ENCODE assay signal across 8 mouse cellular contexts in the genomic region with DNA sequence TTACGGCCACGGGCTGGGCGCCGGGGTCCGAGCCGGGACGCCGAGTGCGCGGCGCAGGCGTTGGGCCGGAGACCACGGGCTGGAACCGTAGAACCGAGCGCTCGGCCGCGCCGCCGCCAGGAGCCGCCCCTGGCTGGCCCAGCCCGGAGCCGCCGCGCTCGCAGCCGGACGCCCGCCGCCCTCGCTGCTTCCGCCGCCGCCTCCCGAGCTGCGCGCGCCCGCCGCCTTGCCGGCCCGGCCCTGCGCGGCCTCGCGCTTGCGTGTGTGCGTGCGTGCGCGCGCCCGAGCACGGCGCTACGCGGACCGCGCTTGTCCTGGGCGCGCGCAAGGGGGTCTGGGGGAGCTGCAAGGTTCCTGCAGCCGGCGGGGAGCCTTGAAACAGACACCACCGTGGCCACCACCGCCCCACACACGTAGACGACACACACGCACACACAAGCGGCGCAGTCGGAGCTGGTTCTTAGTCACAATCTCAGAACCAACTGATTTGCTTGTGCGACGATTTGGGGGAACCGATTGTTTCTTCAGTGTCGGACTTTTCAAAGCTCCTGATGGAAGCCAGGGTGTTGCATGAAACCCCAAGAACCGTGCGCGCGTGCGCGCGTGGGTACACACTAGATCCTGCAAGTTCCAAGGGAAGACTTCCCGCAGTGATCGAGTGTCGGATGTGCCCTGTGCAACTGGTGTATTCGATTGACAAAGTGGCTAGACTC. TPM values are rescaled to one million over a fixed set of nuclear protein-coding genes. Genes with fewer than 3 reads are reported as not detected.
DNase-seq lines count a peak whose midpoint lies in the region; ATAC-seq and TF ChIP-seq lines count a peak whose summit lies in the region.

Gene Smurf1, minus strand, starts transcription at position 209 of the 713 bp plus-strand sequence.

- DNase-seq in R1 (ENCODE audit: low read depth, low spot score), result peak; percentile 91
- DNase-seq in cerebellum, postnatal 14 days, result peak; percentile 90 to 91
- DNase-seq in gastrocnemius, adult 2 months, result peak; percentile 94
- peak; percentile 83 to 84 for DNase-seq in left cerebral cortex, adult 2 months (ENCODE audit: extremely low spot score in 1 of 2, low spot score in 2 of 2)
- DNase-seq in retina, postnatal 7 days (ENCODE audit: low read depth, low spot score), result peak; percentile 83
- DNase-seq in urinary bladder, adult 18-20 months (ENCODE audit: low spot score in 2 of 2), result peak; percentile 57 to 72

- H3K36me3 ChIP-seq in hindbrain, embryonic 16.5 days (ENCODE audit: control insufficient read depth, insufficient read depth, low read length), result no peaks in the 10 kb centered on the region
- no peaks in the 10 kb centered on the region for H3K36me3 ChIP-seq in macrophage (ENCODE audit: inconsistent target)

- peaks cover 25% of the 10 kb centered on the region for H3K79me2 ChIP-seq in macrophage (ENCODE audit: inconsistent target)

- TF ChIP-seq CTCF in gastrocnemius, adult 2 months (IDR thresholded peaks at IDR 0.05), result no peak
- no peak for TF ChIP-seq CTCF in left cerebral cortex, adult 2 months (IDR thresholded peaks at IDR 0.05)

- peak within 1 kb of the TSS; percentile 81 for H3K4me3 ChIP-seq in gastrocnemius, adult 2 months
- peak within 1 kb of the TSS; percentile 96 for H3K4me3 ChIP-seq in hindbrain, embryonic 16.5 days (ENCODE audit: low read length)
- H3K4me3 ChIP-seq in left cerebral cortex, adult 2 months, result peak within 1 kb of the TSS; percentile 77
- H3K4me3 ChIP-seq in macrophage (ENCODE audit: inconsistent target), result peak within 1 kb of the TSS; percentile 39

- WGBS in hindbrain, embryonic 16.5 days, result under 1% methylated on average over 74 of the region's 89 CpGs
- WGBS in macrophage (ENCODE audit: missing documents), result under 1% methylated on average over 88 of the region's 89 CpGs

- intact Hi-C loops in gastrocnemius, adult 2 months (cut with DNase I), result loop anchor here (2.0 to 5.0 kb wide), 3 partner anchors 17 to 83 kb away; no protein-coding TSS in a partner anchor
- intact Hi-C loops in left cerebral cortex, adult 2 months (cut with DNase I), result loop anchor here (1.0 to 5.0 kb wide), 3 partner anchors 51 to 88 kb away; no protein-coding TSS in a partner anchor

- no peaks in the 10 kb centered on the region for H3K27me3 ChIP-seq in hindbrain, embryonic 16.5 days (replicated peaks; ENCODE audit: control insufficient read depth, insufficient read depth, low read length)

- H3K9me3 ChIP-seq in hindbrain, embryonic 16.5 days (ENCODE audit: control insufficient read depth, low read length), result no peaks in the 10 kb centered on the region

- H3K4me2 ChIP-seq in hindbrain, embryonic 16.5 days (ENCODE audit: low read length), result peak within 1 kb of the TSS; percentile 66

- H3K4me1 ChIP-seq in hindbrain, embryonic 16.5 days (ENCODE audit: control insufficient read depth, insufficient read depth, low read depth, low read length), result peaks cover 27% of the 10 kb centered on the region

- H3K27ac ChIP-seq in gastrocnemius, adult 2 months, result peak within 1 kb of the TSS; percentile 96
- peak within 1 kb of the TSS; percentile 88 for H3K27ac ChIP-seq in hindbrain, embryonic 16.5 days (ENCODE audit: low read depth, low read length)
- peak within 1 kb of the TSS; percentile 93 for H3K27ac ChIP-seq in left cerebral cortex, adult 2 months
- H3K27ac ChIP-seq in macrophage, result no peak within 1 kb of the TSS

- H3K9ac ChIP-seq in hindbrain, embryonic 16.5 days (ENCODE audit: low read depth, low read length), result peak within 1 kb of the TSS; percentile 99

- ATAC-seq in hindbrain, embryonic 16.5 days, result peak; percentile 77

RNA-seq across cellular contexts. Expression of gene Smurf1, which starts in this region (rescaled TPM):
- 10 to 100 TPM in 1 of 2 experiments, 1 to 10 TPM in 1; 9.3 to 16.8 TPM for total RNA-seq in gastrocnemius, adult 2 months (2021)
- 14.9 and 30.0 TPM in 2 replicates for polyA plus RNA-seq in hindbrain, embryonic 16.5 days (2015; fragmentation: Nextera tagmentation; extraction: Ambion mirVana)
- 10 to 100 TPM; 35.2 to 40.7 TPM for total RNA-seq in left cerebral cortex, adult 2 months (2021)
- total RNA-seq in macrophage (2018; cell fraction: chromatin; rRNA removed), result 10 to 100 TPM; 12.0 to 77.3 (median 26.5) TPM
- total RNA-seq in macrophage (2018; cell fraction: cytosol; rRNA removed), result 10 to 100 TPM; 16.1 to 26.5 (median 20.6) TPM
- 10 to 100 TPM; 13.4 to 34.7 (median 23.1) TPM for total RNA-seq in macrophage (2018; cell fraction: nucleus; rRNA removed)
- polyA plus RNA-seq in macrophage (2018), result 11.3 to 16.6 TPM (median 16.6 TPM) in 3 replicates

Comparison
In these comparisons a context has a peak if more than half of its experiments do, and no peak if none do; other contexts are left out.
1. H3K4me3 ChIP-seq: peak in every context shown above with its lines; median percentile 96 in hindbrain, embryonic 16.5 days; 81 in gastrocnemius, adult 2 months; 77 in left cerebral cortex, adult 2 months; 39 in macrophage.